Mouse (Mus musculus) ES-E14 (cell line): ENCODE results near the gene Tiam1. TPM values are rescaled to one million over a fixed set of nuclear protein-coding genes. Genes with fewer than 3 reads are reported as not detected.
A peak's percentile ranks its signal among the peaks of the same experiment; 100 is the strongest.

Experiments used
- DNase-seq: peaks from one replicate; pipeline ENCODE4 v3.0.0-alpha.2; 2013; ENCODE audit warnings: low read depth, low spot score
- H3K27ac ChIP-seq: 2 replicates; pipeline ENCODE4 v1.5.1; 2012; ENCODE audit warnings: low read depth, mild to moderate bottlenecking, low read length, moderate library complexity, mixed read lengths; ENCODE audit not compliant: poor library complexity, insufficient read depth, severe bottlenecking
- H3K36me3 ChIP-seq: 2 replicates; pipeline ENCODE4 v1.6.1; 2012; ENCODE audit warnings: mild to moderate bottlenecking, low read length, moderate library complexity, mixed read lengths; ENCODE audit not compliant: control insufficient read depth, poor library complexity, insufficient read depth, severe bottlenecking
- H3K4me1 ChIP-seq, 2 experiments: fragments of 150-350 bp in 1 of 2; sonication (generic) in 1 of 2; 2 replicates each; pipeline ENCODE4 v1.6.1; 2012; ENCODE audit warnings: low read length in 2 of 2, mild to moderate bottlenecking in 1 of 2, mixed read lengths in 1 of 2; ENCODE audit not compliant: control insufficient read depth in 2 of 2, insufficient read depth in 2 of 2, poor library complexity in 1 of 2
- H3K4me3 ChIP-seq, 2 experiments: fragments of 150-350 bp in 1 of 2; sonication (generic) in 1 of 2; 2 replicates each; pipeline ENCODE4 v1.5.1; 2012; ENCODE audit warnings: low read length in 2 of 2, low read depth in 1 of 2, mild to moderate bottlenecking in 1 of 2, mixed read lengths in 1 of 2; ENCODE audit not compliant: insufficient read depth in 1 of 2, poor library complexity in 1 of 2, severe bottlenecking in 1 of 2
- H3K9ac ChIP-seq: 2 replicates; pipeline ENCODE4 v1.6.1; 2012; ENCODE audit warnings: low read depth, mild to moderate bottlenecking, low read length, mixed read lengths; ENCODE audit not compliant: poor library complexity, insufficient read depth, severe bottlenecking
- H3K9me3 ChIP-seq: fragments of 150-350 bp; sonication (generic); 2 replicates; pipeline ENCODE4 v1.6.1; 2012; ENCODE audit warnings: low read depth, mild to moderate bottlenecking, low read length; ENCODE audit not compliant: control insufficient read depth, insufficient read depth
- CHD2 ChIP-seq: IDR thresholded peaks from 2 replicates; pipeline ENCODE4 v1.6.1; 2014; ENCODE audit warnings: mild to moderate bottlenecking, low read depth, low read length, inconsistent platforms
- HCFC1 ChIP-seq: IDR thresholded peaks from 2 replicates; pipeline ENCODE4 v1.6.1; 2012; ENCODE audit warnings: low read length, inconsistent platforms, borderline replicate concordance; ENCODE audit not compliant: insufficient read depth
- MAFK ChIP-seq: IDR thresholded peaks from 2 replicates; pipeline ENCODE4 v1.6.1; 2014; ENCODE audit warnings: mild to moderate bottlenecking, low read depth, low read length, inconsistent platforms; ENCODE audit not compliant: insufficient read depth
- ZC3H11A ChIP-seq: IDR thresholded peaks from 2 replicates; pipeline ENCODE4 v1.6.1; 2012; ENCODE audit warnings: low read depth, mild to moderate bottlenecking, inconsistent platforms, low read length, borderline replicate concordance
- ZNF384 ChIP-seq: IDR thresholded peaks from 2 replicates; pipeline ENCODE4 v1.6.1; 2012; ENCODE audit warnings: low read depth, low read length, inconsistent platforms
- in situ Hi-C, 2 experiments: fragments of 600-800 bp; cut with MboI; formaldehyde crosslinking; loops; one replicate each; pipeline ENCODE4 v1.15.1; 2025; ENCODE audit warnings: low sequenced_read_pairs in 2 of 2, inconsistent platforms in 1 of 2; ENCODE audit not compliant: unreplicated experiment in 2 of 2
- total RNA-seq: library from RNA; depleted of rRNA; stranded (reverse); fragments of 300-350 nt; gene quantifications from 2 replicates; pipeline ENCODE4 v1.2.3, GENCODE M21; 2012

Gene Tiam1
- total RNA-seq, 1 experiment, result 15.7 TPM

DNA sequence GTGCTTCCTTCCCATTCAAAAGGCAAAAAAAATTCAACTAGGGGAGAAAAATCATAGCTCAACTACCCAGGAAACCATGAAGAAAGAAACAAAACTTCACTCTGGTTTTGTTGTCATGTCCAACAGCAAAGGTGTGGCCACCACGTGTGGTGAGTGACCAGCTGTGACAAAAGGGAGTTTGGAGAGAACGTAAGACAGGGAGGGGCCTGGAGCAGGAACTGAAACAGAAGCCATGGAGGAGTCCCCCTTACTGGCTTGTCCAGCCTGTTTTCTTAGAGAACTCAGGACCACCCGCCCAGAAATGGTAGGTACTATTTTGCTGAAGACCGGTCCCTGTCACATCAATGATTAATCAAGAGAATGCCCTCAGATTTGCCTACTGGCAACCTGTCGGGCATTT, 342.1 kb downstream of the Tiam1 start:
- H3K36me3 ChIP-seq, result peaks cover 8% of the 10 kb centered on the region; the same call in 1 of the 2 replicates
- no peaks in the 10 kb centered on the region for H3K9me3 ChIP-seq
- H3K9ac ChIP-seq, result no peak overlapping the region
- TF ChIP-seq MAFK, result no peak
- no peak for TF ChIP-seq CHD2
- TF ChIP-seq ZC3H11A, result no peak
- no peak for TF ChIP-seq HCFC1
- TF ChIP-seq ZNF384, result no peak
- H3K4me1 ChIP-seq, result no peaks in the 10 kb centered on the region
- in situ Hi-C loops, result no loop called here
- DNase-seq, result no peak
- H3K27ac ChIP-seq, result no peak overlapping the region
- no peak overlapping the region for H3K4me3 ChIP-seq

DNA sequence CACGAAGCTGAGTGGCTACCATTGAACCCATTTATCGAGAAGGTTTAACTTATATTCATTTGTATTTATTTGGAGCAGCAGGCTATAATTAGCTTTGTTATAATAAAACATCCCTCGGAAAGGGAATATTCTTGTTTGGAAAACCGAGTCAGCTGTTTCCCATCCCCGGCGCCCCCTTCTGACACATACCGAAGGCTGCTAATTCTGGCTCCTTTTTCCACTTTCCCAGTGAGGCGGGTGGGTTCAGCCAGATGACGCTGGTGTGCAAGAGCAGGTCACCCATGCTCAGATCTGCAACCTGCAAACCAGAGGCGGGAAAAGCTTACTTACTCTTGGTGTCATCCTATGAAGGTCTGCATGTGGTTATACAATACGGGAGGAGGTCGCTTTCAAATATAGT, 343.8 kb downstream of the Tiam1 start:
- no peak for DNase-seq
- in situ Hi-C loops, result no loop called here
- Histone ChIP-seq H3K9me3 (no peaks in the 10 kb centered on the region), H3K27ac (no peak overlapping the region), H3K36me3 (peaks cover 4% of the 10 kb centered on the region; the same call in 1 of the 2 replicates), H3K4me3 (no peak overlapping the region), H3K9ac (no peak overlapping the region), H3K4me1 (no peaks in the 10 kb centered on the region)
- TF ChIP-seq MAFK (no peak), ZC3H11A (no peak), CHD2 (no peak), ZNF384 (no peak), HCFC1 (no peak)

DNA sequence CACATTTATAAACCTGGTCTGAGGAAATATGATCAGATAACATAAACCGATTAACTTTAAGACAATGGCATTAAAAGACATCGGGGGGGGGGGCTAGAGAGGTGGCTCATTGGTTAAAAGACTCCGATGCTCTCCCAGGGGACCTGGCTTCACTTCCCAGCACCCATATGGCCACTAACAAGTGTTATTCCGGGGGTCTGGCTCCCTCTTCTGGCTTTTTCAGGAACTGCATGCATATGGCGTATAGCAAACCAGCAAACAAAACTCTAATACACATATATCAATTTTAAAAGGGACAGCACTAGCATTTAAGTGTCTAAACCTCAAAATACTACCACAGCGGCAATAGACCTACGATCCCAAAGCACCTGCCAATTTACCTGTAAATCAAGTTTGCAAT, 347.0 kb downstream of the Tiam1 start:
- TF ChIP-seq ZC3H11A (no peak), MAFK (no peak), ZNF384 (no peak), HCFC1 (no peak), CHD2 (no peak)
- Histone ChIP-seq H3K4me1 (no peaks in the 10 kb centered on the region), H3K9me3 (no peaks in the 10 kb centered on the region), H3K9ac (no peak overlapping the region), H3K4me3 (no peak overlapping the region), H3K27ac (no peak overlapping the region), H3K36me3 (peaks cover 2% of the 10 kb centered on the region; the same call in 1 of the 2 replicates)
- in situ Hi-C loops, result no loop called here
- DNase-seq, result peak; percentile 44

DNA sequence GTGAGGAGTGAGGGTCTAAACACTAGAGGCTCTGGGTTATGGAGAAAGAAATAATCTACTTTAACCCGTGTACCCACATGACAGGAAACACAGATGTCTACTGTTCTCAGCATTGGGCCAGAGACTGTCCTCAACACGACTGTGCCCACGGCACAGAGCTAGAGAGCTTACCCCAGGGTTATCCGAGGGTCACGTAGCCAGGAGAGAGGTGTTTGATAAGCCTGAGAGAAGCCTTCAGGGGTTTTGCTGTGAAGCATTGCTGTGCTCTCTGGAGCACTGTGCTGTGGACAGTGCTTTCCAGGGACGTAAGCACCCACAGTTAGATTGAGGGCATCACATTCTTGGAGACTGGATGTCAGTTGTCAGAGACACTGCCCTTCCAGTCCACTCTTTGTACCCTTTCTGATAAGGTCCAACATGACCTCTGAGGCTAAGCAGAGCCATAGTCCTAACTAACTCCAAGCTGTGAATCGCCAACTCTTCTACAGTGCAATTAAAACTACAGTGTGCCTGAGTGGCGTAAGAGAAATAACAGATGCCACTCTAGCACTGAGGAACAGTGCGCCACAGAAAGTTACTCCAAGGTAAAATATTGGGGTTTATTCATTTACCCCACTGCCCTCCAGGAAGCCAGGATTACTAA, 353.7 kb downstream of the Tiam1 start:
- no peak for TF ChIP-seq HCFC1
- no peak for TF ChIP-seq MAFK
- TF ChIP-seq ZC3H11A, result no peak
- Histone ChIP-seq H3K9me3 (no peaks in the 10 kb centered on the region), H3K9ac (no peak overlapping the region), H3K36me3 (peaks cover 4% of the 10 kb centered on the region; the same call in 1 of the 2 replicates), H3K4me1 (peaks cover 0 to 2% of the 10 kb centered on the region in 2 experiments; a peak in 1 of 4 replicates), H3K27ac (no peak overlapping the region), H3K4me3 (no peak overlapping the region)
- no peak for DNase-seq
- in situ Hi-C loops, result no loop called here

DNA sequence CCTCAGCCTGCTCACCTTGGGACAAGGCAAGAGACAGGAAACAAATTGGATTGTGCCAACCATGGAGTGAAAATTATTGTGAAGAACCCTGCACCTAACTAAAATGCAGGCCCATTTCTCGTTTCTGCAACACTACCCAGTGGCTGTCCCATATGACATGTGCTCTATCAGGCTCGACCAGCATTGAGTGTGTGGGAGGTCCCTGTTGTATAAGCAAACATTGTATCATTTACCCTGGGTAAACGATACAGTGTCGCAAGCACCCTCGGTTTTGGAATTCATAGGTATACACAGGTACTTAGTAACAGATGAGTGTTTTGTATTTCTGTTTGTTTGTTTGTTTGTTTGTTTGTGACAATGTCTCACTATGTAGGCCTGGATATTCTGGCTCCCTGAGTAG, 357.8 kb downstream of the Tiam1 start:
- no peak overlapping the region for H3K9ac ChIP-seq
- in situ Hi-C loops, result no loop called here
- TF ChIP-seq ZC3H11A (no peak), MAFK (no peak), CHD2 (no peak), HCFC1 (no peak), ZNF384 (no peak)
- H3K36me3 ChIP-seq, result peaks cover 2% of the 10 kb centered on the region; the same call in 1 of the 2 replicates
- no peaks in the 10 kb centered on the region for H3K9me3 ChIP-seq
- no peak for DNase-seq
- peaks cover 0 to 2% of the 10 kb centered on the region in 2 experiments; a peak in 1 of 4 replicates for H3K4me1 ChIP-seq
- no peak overlapping the region for H3K27ac ChIP-seq
- H3K4me3 ChIP-seq, result no peak overlapping the region
